Mouse (Mus musculus) heart, embryonic 10.5 days (tissue): ENCODE results near the gene Rtcb. TPM values are rescaled to one million over a fixed set of nuclear protein-coding genes. Genes with fewer than 3 reads are reported as not detected.

Source experiments
- DNase-seq: peaks from one replicate; pipeline ENCODE4 v3.0.0-alpha.2; 2017; ENCODE audit warnings: low spot score
- H3K27ac ChIP-seq: fragments of 300-500 bp; sonication (generic); 2 replicates; pipeline ENCODE4 v1.5.1; 2016; ENCODE audit warnings: mild to moderate bottlenecking
- H3K27me3 ChIP-seq: fragments of 300-500 bp; sonication (generic); 2 replicates; pipeline ENCODE4 v1.6.1; 2016; ENCODE audit warnings: mild to moderate bottlenecking; ENCODE audit not compliant: poor library complexity, insufficient read depth, severe bottlenecking
- H3K36me3 ChIP-seq: fragments of 300-500 bp; sonication (generic); 2 replicates; pipeline ENCODE4 v1.6.1; 2016; ENCODE audit warnings: mild to moderate bottlenecking, moderate library complexity
- H3K4me1 ChIP-seq: fragments of 300-500 bp; sonication (generic); 2 replicates; pipeline ENCODE4 v1.6.1; 2016; ENCODE audit warnings: mild to moderate bottlenecking
- H3K4me3 ChIP-seq: fragments of 300-500 bp; sonication (generic); 2 replicates; pipeline ENCODE4 v1.5.1; 2016; ENCODE audit warnings: mild to moderate bottlenecking, moderate library complexity
- H3K9me3 ChIP-seq: fragments of 300-500 bp; sonication (generic); 2 replicates; pipeline ENCODE4 v1.6.1; 2016; ENCODE audit warnings: mild to moderate bottlenecking, moderate library complexity
- WGBS: fragments of 180-500 bp; shearing (Covaris S2); methylation state at CpG from one replicate; pipeline ENCODE4 v1.1.7; 2016; 5-methylcytosine and 5-hydroxymethylcytosine counted together
- polyA plus RNA-seq: library from polyadenylated mRNA; unstranded; fragments of >200 nt; fragmentation: Nextera tagmentation; extraction: Ambion mirVana; gene quantifications from 2 replicates; pipeline ENCODE4 v1.2.1, GENCODE M21; 2016

The Rtcb gene
- 155 and 179 TPM in 2 replicates for polyA plus RNA-seq

DNA sequence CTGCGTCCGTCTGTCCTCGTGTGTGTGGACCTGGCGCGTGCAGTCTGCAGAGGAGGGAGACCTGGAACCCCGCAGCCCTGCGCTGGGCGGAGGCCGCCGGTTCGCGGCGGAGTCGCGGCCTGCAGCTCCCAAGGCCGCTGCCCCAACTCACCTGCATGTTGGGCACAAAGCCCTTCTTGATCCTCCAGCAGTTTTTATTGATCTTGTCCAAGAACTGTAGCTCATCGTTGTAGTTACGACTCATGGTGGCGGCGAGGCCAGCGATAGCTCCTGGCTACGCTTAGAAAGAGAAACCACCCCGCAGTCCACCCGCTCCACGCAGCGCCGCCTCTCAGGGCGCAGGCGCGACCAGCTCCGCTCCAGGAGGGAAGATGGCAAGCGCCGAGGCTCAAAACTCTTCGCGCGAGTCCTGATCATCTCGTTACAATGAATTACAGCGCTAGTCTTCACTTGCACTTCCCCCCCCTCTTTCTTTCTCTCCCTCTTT is at the start of gene Rtcb:
Gene Rtcb (minus strand): TSS at position 360 of the 487 bp plus-strand sequence.
- DNase-seq = peak; percentile 96

GRCm38 (mm10) chr10:86006455-86006854 is 48.8 kb upstream of the Rtcb start:
- H3K27ac ChIP-seq = no peak overlapping the region
- no peaks in the 10 kb centered on the region for H3K27me3 ChIP-seq
- H3K4me1 ChIP-seq = no peaks in the 10 kb centered on the region
- H3K4me3 ChIP-seq = no peak overlapping the region
- 69% methylated on average over 5 of the region's 5 CpGs for WGBS
- H3K36me3 ChIP-seq = no peaks in the 10 kb centered on the region
- no peaks in the 10 kb centered on the region for H3K9me3 ChIP-seq
- no peak for DNase-seq

More for the DNA sequence above, at the start of gene Rtcb:
- peak within 1 kb of the TSS; percentile 98 for H3K4me3 ChIP-seq
- 0% methylated on average over 38 of the region's 38 CpGs for WGBS
- no peaks in the 10 kb centered on the region for H3K27me3 ChIP-seq
- no peaks in the 10 kb centered on the region for H3K4me1 ChIP-seq
- H3K36me3 ChIP-seq = peaks cover 26% of the 10 kb centered on the region
- H3K9me3 ChIP-seq = no peaks in the 10 kb centered on the region
- peak within 1 kb of the TSS; percentile 90 for H3K27ac ChIP-seq

DNA sequence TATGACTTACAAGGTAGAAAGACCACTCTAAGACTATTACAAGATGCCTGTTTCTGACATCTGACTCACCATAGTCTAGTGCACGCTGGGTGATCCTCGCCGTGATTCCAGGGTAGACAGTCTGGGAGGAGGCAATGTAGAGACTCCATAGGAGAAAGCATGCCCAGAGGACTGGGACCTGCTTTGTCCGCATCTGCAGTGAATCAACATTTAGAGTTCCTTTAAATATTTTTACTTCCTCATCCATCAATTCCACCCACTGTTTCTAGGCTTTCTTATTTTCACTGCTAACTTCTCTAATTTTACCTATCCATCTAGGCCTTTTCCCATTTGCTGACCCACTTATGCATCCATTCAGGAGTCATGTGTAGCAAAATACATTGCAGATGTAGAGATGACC is 42.8 kb upstream of the Rtcb start:
- 83% methylated on average over 4 of the region's 4 CpGs for WGBS
- no peaks in the 10 kb centered on the region for H3K27me3 ChIP-seq

DNA sequence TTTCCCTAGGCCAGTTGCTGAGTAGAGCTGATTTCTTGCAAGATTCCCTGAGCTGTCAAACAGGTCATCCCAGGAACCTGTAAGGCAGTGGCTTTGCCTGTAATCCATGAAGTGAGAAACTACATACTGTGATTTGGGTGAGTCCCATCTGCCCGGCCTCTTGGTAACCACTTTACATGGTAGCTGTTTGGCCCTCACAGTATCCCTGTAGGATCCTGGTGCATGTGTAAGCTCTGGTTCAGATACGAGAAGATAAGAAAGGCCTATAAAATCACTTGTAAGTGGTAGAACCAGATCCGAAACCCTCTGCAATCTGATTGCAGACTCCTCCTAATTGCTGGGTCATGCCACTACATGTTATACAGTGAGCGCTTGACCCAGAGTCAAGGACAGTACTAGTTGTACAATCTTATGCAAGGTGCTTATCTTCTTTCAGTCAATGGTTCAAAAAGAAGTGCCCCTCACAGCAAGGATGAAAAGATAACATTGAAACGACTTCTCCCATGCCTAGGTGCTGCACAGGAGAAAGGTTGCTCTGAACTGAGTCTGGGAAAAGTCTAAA is 37.0 kb upstream of the Rtcb start:
- Histone ChIP-seq H3K9me3 (no peaks in the 10 kb centered on the region), H3K4me3 (no peak overlapping the region), H3K27me3 (no peaks in the 10 kb centered on the region), H3K36me3 (no peaks in the 10 kb centered on the region), H3K27ac (no peak overlapping the region), H3K4me1 (no peaks in the 10 kb centered on the region)
- WGBS = 74% methylated on average over 5 of the region's 5 CpGs
- no peak for DNase-seq

More for the DNA sequence above, 42.8 kb upstream of the Rtcb start:
- Histone ChIP-seq H3K4me3 (no peak overlapping the region), H3K4me1 (no peaks in the 10 kb centered on the region), H3K27ac (no peak overlapping the region), H3K9me3 (no peaks in the 10 kb centered on the region), H3K36me3 (no peaks in the 10 kb centered on the region)
- DNase-seq = no peak

GRCm38 (mm10) chr10:85993836-85994235 is 36.2 kb upstream of the Rtcb start:
- H3K27ac ChIP-seq = no peak overlapping the region
- DNase-seq = peak; percentile 51
- WGBS = 87% methylated on average over 9 of the region's 9 CpGs
- no peaks in the 10 kb centered on the region for H3K9me3 ChIP-seq
- H3K4me3 ChIP-seq = no peak overlapping the region
- H3K36me3 ChIP-seq = no peaks in the 10 kb centered on the region
- no peaks in the 10 kb centered on the region for H3K4me1 ChIP-seq
- no peaks in the 10 kb centered on the region for H3K27me3 ChIP-seq

GRCm38 (mm10) chr10:85992412-85992811 is 34.8 kb upstream of the Rtcb start:
- Histone ChIP-seq H3K4me3 (no peak overlapping the region), H3K27me3 (no peaks in the 10 kb centered on the region), H3K27ac (no peak overlapping the region), H3K36me3 (no peaks in the 10 kb centered on the region), H3K4me1 (no peaks in the 10 kb centered on the region), H3K9me3 (no peaks in the 10 kb centered on the region)
- 77% methylated on average over 4 of the region's 4 CpGs for WGBS
- DNase-seq = no peak

- Histone ChIP-seq H3K9me3 (no peaks in the 10 kb centered on the region), H3K36me3 (no peaks in the 10 kb centered on the region), H3K4me1 (no peaks in the 10 kb centered on the region), H3K27ac (no peak overlapping the region), H3K27me3 (no peaks in the 10 kb centered on the region), H3K4me3 (no peak overlapping the region)
- DNase-seq = peak; percentile 28
- WGBS = 73% methylated on average over 6 of the region's 6 CpGs
These were observed 31.9 kb upstream of the Rtcb start for GRCm38 (mm10) chr10:85989412-85990115.

- DNase-seq = no peak
- 74% methylated on average over 4 of the region's 4 CpGs for WGBS
These were observed 15.3 kb upstream of the Rtcb start for GRCm38 (mm10) chr10:85972915-85973314.

GRCm38 (mm10) chr10:85971826-85972225 is 14.2 kb upstream of the Rtcb start:
- no peak overlapping the region for H3K4me3 ChIP-seq
- WGBS = 84% methylated on average over 9 of the region's 9 CpGs

More at GRCm38 (mm10) chr10:85972915-85973314, 15.3 kb upstream of the Rtcb start:
- H3K36me3 ChIP-seq = no peaks in the 10 kb centered on the region
- no peak overlapping the region for H3K4me3 ChIP-seq
- H3K9me3 ChIP-seq = no peaks in the 10 kb centered on the region
- H3K27ac ChIP-seq = no peak overlapping the region
- H3K4me1 ChIP-seq = no peaks in the 10 kb centered on the region
- H3K27me3 ChIP-seq = no peaks in the 10 kb centered on the region

DNA sequence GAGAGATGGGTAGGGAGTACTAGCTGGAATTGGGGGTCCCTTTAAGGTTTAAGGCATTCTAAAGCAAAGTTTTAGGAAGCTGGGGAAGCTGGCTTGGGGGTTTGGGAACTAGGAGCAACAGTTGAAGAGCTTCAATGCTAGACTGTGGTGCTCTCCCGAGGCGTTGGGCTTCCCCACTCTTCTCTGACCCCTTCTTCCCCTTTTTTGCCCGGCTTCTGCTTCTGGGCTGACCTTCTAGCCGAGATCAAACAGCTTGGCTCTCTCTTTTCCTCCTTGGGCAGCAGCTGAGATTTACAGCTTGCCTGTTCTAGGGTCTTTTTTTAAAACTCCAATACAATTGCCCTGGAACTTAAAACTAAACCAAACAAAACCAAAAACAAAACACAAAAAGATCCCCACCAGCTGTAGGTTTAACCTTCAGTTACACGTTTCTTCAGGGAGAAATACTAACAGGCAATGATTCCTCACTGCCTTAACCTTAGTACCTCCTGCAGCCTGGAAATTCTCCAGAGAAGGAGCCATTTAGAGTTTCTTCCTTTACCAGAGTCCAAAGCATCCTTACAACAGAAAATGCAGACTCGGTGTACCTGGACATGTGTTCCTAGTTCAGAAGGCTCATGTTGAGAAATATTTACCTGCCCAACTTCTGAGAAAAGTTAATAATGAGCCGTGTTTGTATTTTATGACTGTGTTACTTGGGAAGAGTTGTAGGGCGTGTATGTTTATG is 12.4 kb upstream of the Rtcb start:
- DNase-seq = peak; percentile 42
- whole genome bisulfite sequencing = 60% methylated on average over 8 of the region's 8 CpGs
- no peak overlapping the region for H3K4me3 ChIP-seq
- H3K27ac ChIP-seq = no peak overlapping the region
- H3K27me3 ChIP-seq = 0 out of 2 replicates have a peak, but pooled peaks cover 8% of the 10 kb centered on the region
- no peaks in the 10 kb centered on the region for H3K4me1 ChIP-seq
- H3K36me3 ChIP-seq = no peaks in the 10 kb centered on the region
- H3K9me3 ChIP-seq = no peaks in the 10 kb centered on the region

More at GRCm38 (mm10) chr10:85971826-85972225, 14.2 kb upstream of the Rtcb start:
- Histone ChIP-seq H3K4me1 (no peaks in the 10 kb centered on the region), H3K36me3 (no peaks in the 10 kb centered on the region), H3K9me3 (no peaks in the 10 kb centered on the region), H3K27me3 (no peaks in the 10 kb centered on the region), H3K27ac (no peak overlapping the region)
- DNase-seq = peak; percentile 53

GRCm38 (mm10) chr10:85968731-85969130 is 11.1 kb upstream of the Rtcb start:
- Histone ChIP-seq H3K4me3 (no peak overlapping the region), H3K27ac (no peak overlapping the region), H3K27me3 (0 out of 2 replicates have a peak, but pooled peaks cover 8% of the 10 kb centered on the region), H3K4me1 (no peaks in the 10 kb centered on the region), H3K9me3 (no peaks in the 10 kb centered on the region), H3K36me3 (no peaks in the 10 kb centered on the region)
- 37% methylated on average over 2 of the region's 2 CpGs for WGBS
- DNase-seq = peak; percentile 69

GRCm38 (mm10) chr10:85968157-85968634 is 10.6 kb upstream of the Rtcb start:
- no peaks in the 10 kb centered on the region for H3K9me3 ChIP-seq
- no peaks in the 10 kb centered on the region for H3K4me1 ChIP-seq
- 12% methylated on average over 7 of the region's 7 CpGs for WGBS
- H3K27ac ChIP-seq = no peak overlapping the region
- H3K36me3 ChIP-seq = no peaks in the 10 kb centered on the region
- no peak overlapping the region for H3K4me3 ChIP-seq
- DNase-seq = peak; percentile 88
- 0 out of 2 replicates have a peak, but pooled peaks cover 8% of the 10 kb centered on the region for H3K27me3 ChIP-seq
